Mouse (Mus musculus) neural tube, embryonic 12.5 days (tissue): ENCODE measurements around the gene Ncf2. TPM values are rescaled to one million over a fixed set of nuclear protein-coding genes. Genes with fewer than 3 reads are reported as not detected.

Source experiments
- ATAC-seq: fragments of 200-750 bp; cut with Nextera tagmentation; 2 replicates; pipeline ENCODE4 v1.8.0; 2017; ENCODE audit warnings: low read depth, mild to moderate bottlenecking, moderate TSS enrichment, moderate library complexity; ENCODE audit not compliant: low FRiP score
- H3K27ac ChIP-seq: fragments of 300-500 bp; sonication (generic); 2 replicates; pipeline ENCODE4 v1.5.1; 2016
- H3K27me3 ChIP-seq: fragments of 300-500 bp; sonication (generic); replicated peaks from 2 replicates; pipeline ENCODE4 v1.6.1; 2016; ENCODE audit warnings: mild to moderate bottlenecking
- H3K36me3 ChIP-seq: fragments of 300-500 bp; sonication (generic); 2 replicates; pipeline ENCODE4 v1.6.1; 2016; ENCODE audit warnings: mild to moderate bottlenecking
- H3K4me1 ChIP-seq: fragments of 300-500 bp; sonication (generic); 2 replicates; pipeline ENCODE4 v1.6.1; 2016
- H3K4me2 ChIP-seq: fragments of 300-500 bp; sonication (generic); replicated peaks from 2 replicates; pipeline ENCODE4 v1.6.1; 2016; ENCODE audit warnings: mild to moderate bottlenecking
- H3K4me3 ChIP-seq: fragments of 300-500 bp; sonication (generic); 2 replicates; pipeline ENCODE4 v1.5.1; 2016
- H3K9ac ChIP-seq: fragments of 300-500 bp; sonication (generic); 2 replicates; pipeline ENCODE4 v1.6.1; 2016; ENCODE audit warnings: mild to moderate bottlenecking
- H3K9me3 ChIP-seq: fragments of 300-500 bp; sonication (generic); 2 replicates; pipeline ENCODE4 v1.6.1; 2016; ENCODE audit warnings: mild to moderate bottlenecking
- WGBS: fragments of 180-500 bp; shearing (Covaris S2); methylation state at CpG from one replicate; pipeline ENCODE4 v1.1.7; 2016; 5-methylcytosine and 5-hydroxymethylcytosine counted together
- polyA plus RNA-seq: library from polyadenylated mRNA; unstranded; fragments of >200 nt; fragmentation: Nextera tagmentation; extraction: Ambion mirVana; gene quantifications from 2 replicates; pipeline ENCODE4 v1.2.1, GENCODE M21; 2016

Ncf2 gene
- polyA plus RNA-seq, 1 experiment from 2014 or later = 3.0 TPM

DNA sequence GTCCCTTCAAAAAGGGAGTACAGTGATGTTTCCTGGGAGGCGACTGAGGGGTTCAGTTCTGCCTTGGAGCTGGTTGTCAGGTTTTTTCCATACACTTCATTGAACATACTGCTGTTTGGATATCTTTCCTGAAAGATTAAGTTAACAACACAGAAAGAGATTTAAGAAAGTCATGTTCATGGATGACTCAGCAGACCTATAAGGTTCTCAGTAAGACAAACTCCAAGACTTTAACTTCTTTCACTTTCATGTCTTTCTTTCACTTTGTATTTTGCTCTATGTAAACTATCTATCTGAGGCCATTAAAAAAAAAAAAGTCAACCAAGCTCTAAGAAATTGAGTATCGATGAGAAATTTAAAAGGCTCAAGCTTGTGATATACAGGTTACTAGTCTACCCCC lies 41.1 kb downstream of the Ncf2 start:
- Histone ChIP-seq H3K4me1 (no peaks in the 10 kb centered on the region), H3K4me2 (no peak overlapping the region), H3K27ac (no peak overlapping the region), H3K9ac (no peak overlapping the region), H3K36me3 (peaks cover 84% of the 10 kb centered on the region), H3K9me3 (no peaks in the 10 kb centered on the region), H3K4me3 (no peak overlapping the region), H3K27me3 (no peaks in the 10 kb centered on the region)
- ATAC-seq = no peak
- WGBS = 95% methylated on average over 2 of the region's 2 CpGs

DNA sequence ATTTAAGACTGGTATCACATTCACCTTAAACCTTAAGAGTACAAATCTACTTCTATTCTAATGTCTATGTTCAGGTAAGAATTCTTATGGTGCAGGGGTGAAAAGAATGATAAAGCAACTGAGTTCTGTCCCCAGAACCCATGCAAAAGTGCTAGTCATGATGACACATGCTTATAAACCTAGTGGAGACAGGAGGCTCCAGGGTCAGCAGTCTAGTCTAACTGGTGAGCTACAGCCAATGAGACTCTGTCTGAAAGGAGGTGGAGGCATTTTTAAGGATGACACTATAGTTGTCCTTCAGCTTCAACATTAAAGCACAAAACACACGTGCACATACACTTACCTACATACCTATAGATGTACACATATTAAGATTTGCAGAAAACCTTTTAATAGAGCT lies 44.6 kb downstream of the Ncf2 start:
- ATAC-seq = no peak
- Histone ChIP-seq H3K27me3 (no peaks in the 10 kb centered on the region), H3K27ac (no peak overlapping the region), H3K9me3 (no peaks in the 10 kb centered on the region), H3K4me3 (no peak overlapping the region), H3K9ac (no peak overlapping the region), H3K4me1 (no peaks in the 10 kb centered on the region), H3K36me3 (peaks cover 86% of the 10 kb centered on the region), H3K4me2 (no peak overlapping the region)
- 92% methylated on average over 1 of the region's 1 CpGs for whole genome bisulfite sequencing

DNA sequence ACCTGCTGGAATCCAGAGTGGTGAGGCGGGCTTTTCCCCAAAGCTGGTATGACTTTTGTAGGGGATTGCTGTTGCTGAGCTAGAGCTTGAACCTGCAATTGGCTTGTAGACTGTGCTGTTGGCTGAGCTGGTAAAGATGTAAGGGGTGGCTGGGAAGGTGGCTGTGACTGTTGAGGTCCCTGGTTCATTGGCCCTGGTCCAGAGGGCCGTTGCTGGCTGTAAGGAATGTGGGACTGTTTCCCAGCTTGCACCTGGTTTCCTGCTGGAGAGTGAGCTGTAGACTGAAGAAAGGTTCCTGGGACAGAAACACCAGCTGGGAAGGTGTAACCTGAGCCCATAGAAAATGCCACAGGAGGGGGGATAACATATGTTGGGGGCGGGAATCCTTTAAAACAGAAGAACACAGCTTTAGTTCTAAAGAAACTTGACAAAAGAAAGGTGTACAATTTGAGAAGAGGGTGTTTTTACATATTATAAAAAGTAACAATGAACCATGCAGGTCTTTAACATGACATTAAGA lies 45.3 kb downstream of the Ncf2 start:
- H3K9me3 ChIP-seq = no peaks in the 10 kb centered on the region
- H3K27me3 ChIP-seq = no peaks in the 10 kb centered on the region
- no peak overlapping the region for H3K27ac ChIP-seq
- H3K36me3 ChIP-seq = peaks cover 82% of the 10 kb centered on the region
- ATAC-seq = no peak
- WGBS = 92% methylated on average over 3 of the region's 3 CpGs
- H3K4me2 ChIP-seq = no peak overlapping the region
- H3K4me1 ChIP-seq = no peaks in the 10 kb centered on the region
- H3K4me3 ChIP-seq = no peak overlapping the region
- no peak overlapping the region for H3K9ac ChIP-seq

DNA sequence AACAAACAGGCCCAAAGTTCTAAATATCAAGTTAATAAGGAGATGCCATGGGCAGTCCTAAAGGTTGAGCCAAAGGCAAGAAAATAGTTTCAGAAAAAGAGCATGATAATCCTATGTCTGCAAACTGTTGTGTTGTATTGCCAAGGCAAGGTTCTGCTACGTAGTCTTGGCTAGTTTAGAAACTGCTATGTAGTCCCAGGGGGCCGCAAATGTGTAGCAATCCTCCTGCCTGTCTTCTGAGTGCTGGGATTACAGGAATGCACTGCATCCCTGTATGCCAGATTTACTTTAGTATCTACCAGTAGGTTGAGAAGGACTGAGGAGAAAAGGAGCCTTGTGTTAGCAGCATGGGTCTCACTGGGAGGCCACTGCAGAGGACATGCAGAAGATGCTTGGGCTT lies 46.9 kb downstream of the Ncf2 start:
- Histone ChIP-seq H3K36me3 (peaks cover 82% of the 10 kb centered on the region), H3K9me3 (no peaks in the 10 kb centered on the region), H3K4me3 (no peak overlapping the region), H3K27ac (no peak overlapping the region), H3K4me2 (no peak overlapping the region), H3K9ac (no peak overlapping the region), H3K4me1 (no peaks in the 10 kb centered on the region), H3K27me3 (no peaks in the 10 kb centered on the region)
- no peak for ATAC-seq
- WGBS = 93% methylated on average over 2 of the region's 2 CpGs

- H3K27ac ChIP-seq = no peak overlapping the region
- H3K4me2 ChIP-seq = no peak overlapping the region
- H3K36me3 ChIP-seq = peaks cover 32% of the 10 kb centered on the region
- ATAC-seq = no peak
- H3K27me3 ChIP-seq = no peaks in the 10 kb centered on the region
- 95% methylated on average over 6 of the region's 6 CpGs for WGBS
- no peak overlapping the region for H3K4me3 ChIP-seq
- peaks cover 4% of the 10 kb centered on the region; the same call in 1 of the 2 replicates for H3K4me1 ChIP-seq
- no peaks in the 10 kb centered on the region for H3K9me3 ChIP-seq
- no peak overlapping the region for H3K9ac ChIP-seq
These were observed 69.9 kb downstream of the Ncf2 start for GRCm38 (mm10) chr1:152869901-152870300.

GRCm38 (mm10) chr1:152871031-152871430 lies 71.0 kb downstream of the Ncf2 start:
- 82% methylated on average over 3 of the region's 3 CpGs for WGBS
- Histone ChIP-seq H3K9ac (no peak overlapping the region), H3K4me3 (no peak overlapping the region), H3K27ac (no peak overlapping the region), H3K9me3 (no peaks in the 10 kb centered on the region), H3K36me3 (peaks cover 25% of the 10 kb centered on the region), H3K4me1 (peaks cover 4% of the 10 kb centered on the region; the same call in 1 of the 2 replicates), H3K4me2 (no peak overlapping the region), H3K27me3 (no peaks in the 10 kb centered on the region)
- ATAC-seq = no peak

Other genes with a start within 250 kb of the Ncf2 start
- not detected in 2 replicates for gene Apobec4, start 49.6 kb upstream of the Ncf2 start, polyA plus RNA-seq
- gene Rgl1, start 33.8 kb upstream of the Ncf2 start, polyA plus RNA-seq = 22.7 and 24.8 TPM in 2 replicates
- 294 and 320 TPM in 2 replicates for gene Arpc5, start 33.7 kb upstream of the Ncf2 start, polyA plus RNA-seq
- gene Smg7, start 102.5 kb downstream of the Ncf2 start, polyA plus RNA-seq = 36.8 and 38.6 TPM in 2 replicates
- 51.1 and 52.2 TPM in 2 replicates for gene Nmnat2, start 154.8 kb downstream of the Ncf2 start, polyA plus RNA-seq